Mouse (Mus musculus): ENCODE data around the gene 6430531B16Rik.

- TF ChIP-seq POLR2A (IDR thresholded peaks at IDR 0.05; ENCODE audit: low read depth, low read length): no peak
- peak; percentile 58 for TF ChIP-seq CTCF (conservative IDR thresholded peaks at IDR 0.05; ENCODE audit: insufficient read depth, insufficient read length, low read depth, low read length)
Observed at GRCm38 (mm10) chr7:139994676-139995075, 16.1 kb upstream of the 6430531B16Rik start.

Measured in kidney, adult 2 months (tissue).